Mouse (Mus musculus): Measurements from ENCODE around the gene Gm9922. TPM values are rescaled to one million over a fixed set of nuclear protein-coding genes. Genes with fewer than 3 reads are reported as not detected.

The Gm9922 gene
- total RNA-seq (2021) = 1 to 10 TPM; 4.3 to 6.4 TPM
- long read RNA-seq, experiment 1, partial matches to known transcripts = 0 of 2 reads
- long read RNA-seq, experiment 1, other reads (novel, unspliced or antisense) = 0 of 2 reads
- long read RNA-seq, experiment 2, transcript Gm9922-201 (1 exons, 435 nt) = major isoform, 7 of 8 reads
- long read RNA-seq, experiment 2, partial matches to known transcripts = 0 of 8 reads
- long read RNA-seq, experiment 2, other reads (novel, unspliced or antisense) = 1 of 8 reads

- peak; percentile 91 for DNase-seq
Observed at GRCm38 (mm10) chr14:101729237-101729971, at the start of gene Gm9922, which contains the start of gene Lmo7. Gm9922 (minus strand) TSS chr14:101729814. Lmo7 (plus strand) TSS chr14:101729957.

DNA sequence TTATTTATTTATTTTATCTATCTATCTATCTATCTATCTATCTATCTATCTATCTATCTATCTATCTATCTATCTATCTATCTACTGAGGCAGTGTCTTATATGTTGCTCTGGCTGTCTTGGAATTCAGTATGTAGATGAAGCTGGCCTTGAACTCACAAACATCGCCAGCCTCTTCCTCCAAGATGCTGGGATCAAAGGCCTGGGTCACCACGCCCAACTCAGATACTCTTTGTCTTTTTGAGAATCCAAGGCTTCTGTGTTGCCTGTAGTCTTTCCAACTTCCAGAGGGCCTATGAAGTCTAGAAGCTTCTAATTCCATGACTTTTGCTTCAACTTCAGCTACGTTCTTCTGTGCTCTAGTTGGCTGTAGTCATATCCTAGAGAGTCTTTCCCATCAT is 48.8 kb upstream of the Gm9922 start:
- no peak for DNase-seq

DNA sequence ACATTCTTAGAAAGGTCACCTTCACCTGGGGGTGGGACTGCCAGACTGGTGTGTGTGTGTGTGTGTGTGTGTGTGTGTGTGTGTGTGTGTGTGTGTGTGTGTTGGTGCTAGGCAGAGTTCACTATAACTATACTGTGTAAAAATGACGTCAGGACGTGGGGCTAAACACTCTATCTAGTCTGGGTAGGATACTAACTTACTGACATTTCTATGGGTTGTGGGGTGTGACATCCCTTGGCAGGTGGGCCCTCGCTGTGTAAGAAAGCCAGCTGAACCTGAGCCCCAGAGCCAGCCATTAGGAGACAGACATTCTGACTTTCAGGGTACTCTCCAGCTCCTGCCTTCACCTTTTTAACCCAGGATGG is 47.5 kb upstream of the Gm9922 start:
- no peak for DNase-seq

- DNase-seq = no peak
Observed at GRCm38 (mm10) chr14:101776296-101777128, 46.9 kb upstream of the Gm9922 start.

- DNase-seq = peak; percentile 51
Observed at GRCm38 (mm10) chr14:101774631-101775030, 45.0 kb upstream of the Gm9922 start.

- DNase-seq = no peak
Observed at GRCm38 (mm10) chr14:101771756-101772155, 42.1 kb upstream of the Gm9922 start.

DNA sequence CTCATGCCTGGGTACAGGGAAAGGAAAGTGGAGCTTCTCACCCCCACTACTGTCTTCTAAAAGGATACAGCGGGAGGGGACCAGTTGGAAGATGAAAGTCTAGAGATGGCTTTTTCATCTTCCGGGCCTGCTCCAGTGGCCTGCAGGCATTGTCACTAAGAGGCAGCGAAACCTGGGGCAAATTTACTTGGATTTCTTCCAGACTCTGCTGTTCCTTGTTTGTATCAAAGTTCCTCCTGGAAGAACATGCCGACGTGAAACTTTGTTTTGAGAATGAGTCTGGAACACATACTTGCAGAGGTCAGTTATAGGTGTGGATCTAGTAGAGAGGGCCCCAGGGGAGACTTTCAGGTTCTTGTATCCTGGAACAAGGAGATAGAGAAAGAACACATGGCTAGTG is 41.7 kb upstream of the Gm9922 start:
- no peak for DNase-seq

GRCm38 (mm10) chr14:101763762-101764295 is 34.2 kb upstream of the Gm9922 start:
- DNase-seq = no peak

DNA sequence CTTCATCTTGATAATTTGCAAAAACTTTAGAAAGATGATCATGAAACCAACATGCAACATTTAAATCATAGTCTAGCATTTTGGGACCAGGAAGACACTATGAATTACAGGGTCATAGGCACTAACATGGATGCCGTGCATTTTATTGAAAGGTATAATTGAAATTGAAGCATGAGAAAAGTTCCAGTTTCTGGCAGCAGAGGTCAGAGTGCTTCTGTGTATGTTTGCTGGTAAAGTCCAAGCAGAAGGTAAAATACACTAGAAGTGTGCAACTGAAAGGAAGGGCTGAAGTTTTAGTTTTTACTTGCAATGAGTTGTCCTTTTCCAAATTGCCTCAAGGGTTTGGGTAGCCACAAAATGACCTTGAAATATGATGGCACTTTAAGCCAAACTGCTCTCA is 32.7 kb upstream of the Gm9922 start:
- DNase-seq = no peak

- no peak for DNase-seq
Observed at GRCm38 (mm10) chr14:101755425-101755824, 25.8 kb upstream of the Gm9922 start.

- no peak for DNase-seq
Observed at GRCm38 (mm10) chr14:101750910-101751309, 21.3 kb upstream of the Gm9922 start.

DNA sequence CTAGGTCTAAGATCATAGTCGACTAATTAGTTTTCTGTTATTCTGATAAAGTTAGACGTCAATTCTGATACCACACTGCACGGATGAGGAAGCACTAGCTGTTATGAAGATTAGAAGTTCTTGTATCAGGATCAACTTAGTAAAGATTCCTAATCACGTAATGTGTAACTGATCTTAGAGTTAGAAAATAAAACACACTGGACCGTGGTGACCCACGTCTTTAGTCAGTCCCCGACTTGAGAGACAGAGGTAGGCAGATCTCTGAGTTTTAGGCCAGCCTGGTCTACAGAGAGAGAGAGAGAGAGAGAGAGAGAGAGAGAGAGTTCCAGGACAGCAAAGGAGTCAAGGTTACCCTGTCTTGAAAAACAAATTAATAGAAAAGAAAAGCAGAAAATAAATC is 18.8 kb upstream of the Gm9922 start:
- no peak for DNase-seq

GRCm38 (mm10) chr14:101747811-101748210 is 18.2 kb upstream of the Gm9922 start:
- no peak for DNase-seq

DNA sequence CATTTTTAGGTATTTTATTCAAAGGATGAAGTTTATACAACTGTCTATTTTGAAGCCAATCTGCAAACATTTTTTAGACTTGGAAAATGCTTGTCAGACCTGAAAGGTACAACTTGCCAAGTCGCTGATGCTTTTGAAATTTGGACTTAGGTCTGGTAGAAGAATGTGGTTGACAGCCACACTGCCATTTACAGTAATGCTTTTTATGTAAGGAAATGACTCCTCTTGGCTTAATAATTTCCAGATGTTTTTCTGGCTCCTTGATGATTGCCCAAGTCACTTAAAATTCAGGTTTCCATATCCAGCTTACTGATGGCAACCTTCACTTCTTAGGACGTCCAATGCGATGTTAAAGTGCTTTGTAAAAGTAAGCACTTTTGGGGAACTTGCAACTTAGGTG is 17.0 kb upstream of the Gm9922 start:
- no peak for DNase-seq

DNA sequence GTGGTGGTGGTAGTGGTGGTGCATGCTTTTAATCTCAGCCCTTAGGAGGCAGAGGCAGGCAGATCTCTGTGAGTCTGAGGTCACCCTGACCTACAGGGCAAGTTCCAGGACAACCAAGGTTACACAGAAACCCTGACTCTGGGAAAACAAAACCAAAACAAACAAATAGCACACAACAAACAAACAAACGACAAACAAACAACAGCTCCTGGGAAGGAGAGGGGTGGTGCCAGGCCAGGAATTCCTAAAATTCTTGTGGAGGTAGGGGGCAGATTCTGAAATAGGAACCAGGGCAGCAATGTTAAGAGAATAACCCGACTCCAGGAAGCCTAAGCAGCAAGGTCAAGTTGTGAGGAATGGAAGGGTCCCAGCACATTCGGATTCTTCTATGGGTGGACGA is 7.9 kb upstream of the Gm9922 start:
- no peak for DNase-seq

DNA sequence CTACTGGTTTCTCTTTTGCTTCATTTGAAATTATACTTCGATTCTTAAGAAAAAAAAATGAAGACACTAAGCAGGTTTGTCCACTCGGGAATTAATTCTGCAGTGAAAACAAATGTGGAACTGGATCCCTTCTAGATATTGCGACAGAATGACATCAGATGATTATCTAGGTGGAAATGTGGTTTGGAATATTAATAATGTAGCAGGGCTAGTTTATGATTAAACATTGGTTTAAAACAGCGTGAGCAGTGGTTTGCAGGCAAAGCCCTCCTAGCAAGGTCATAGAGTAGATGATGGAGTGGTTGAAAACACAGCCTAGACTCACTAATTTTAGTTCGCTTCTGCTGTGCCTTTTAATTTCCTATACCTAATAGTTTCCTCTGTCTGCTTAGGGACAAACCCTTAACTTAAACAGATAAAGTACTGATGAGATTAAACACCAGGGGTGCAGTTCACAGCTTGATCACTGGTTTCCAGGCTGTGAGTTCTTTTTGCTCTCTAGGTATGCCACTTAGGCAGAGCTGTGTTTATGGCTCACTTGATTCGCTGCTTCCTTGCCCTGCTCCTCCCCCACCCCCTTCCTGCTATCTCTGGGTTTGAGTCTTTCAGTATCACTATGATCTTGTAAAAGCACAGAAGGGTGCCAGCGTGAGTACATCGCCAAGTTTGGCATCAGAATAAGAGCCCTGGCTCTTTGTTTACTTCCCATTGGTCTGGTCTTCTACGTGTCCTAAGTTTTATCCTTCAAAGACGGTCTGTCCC is 4.1 kb upstream of the Gm9922 start:
- DNase-seq = no peak

- DNase-seq = peak; percentile 12
Observed at GRCm38 (mm10) chr14:101729972-101730692, 518 bp upstream of the Gm9922 start.

DNA sequence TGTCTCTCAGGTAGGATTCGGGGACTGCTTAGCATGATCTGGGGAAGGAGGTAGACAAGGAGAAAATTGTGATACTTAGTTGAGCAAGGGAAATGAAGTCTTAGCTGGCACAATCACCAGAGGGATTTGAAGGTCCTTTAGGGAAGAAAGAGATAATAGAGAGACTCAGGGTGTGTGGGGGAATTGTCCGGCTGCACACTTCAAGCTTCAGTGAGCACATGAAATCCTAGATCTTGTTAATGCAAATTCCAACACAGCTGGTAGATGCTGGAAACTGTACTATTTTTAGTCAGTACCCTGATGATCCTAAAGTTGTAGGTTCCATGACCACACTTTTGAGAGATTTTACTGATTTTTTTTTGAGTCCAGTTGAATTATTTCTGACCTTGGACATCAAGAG is 15.2 kb downstream of the Gm9922 start:
- no peak for DNase-seq

DNA sequence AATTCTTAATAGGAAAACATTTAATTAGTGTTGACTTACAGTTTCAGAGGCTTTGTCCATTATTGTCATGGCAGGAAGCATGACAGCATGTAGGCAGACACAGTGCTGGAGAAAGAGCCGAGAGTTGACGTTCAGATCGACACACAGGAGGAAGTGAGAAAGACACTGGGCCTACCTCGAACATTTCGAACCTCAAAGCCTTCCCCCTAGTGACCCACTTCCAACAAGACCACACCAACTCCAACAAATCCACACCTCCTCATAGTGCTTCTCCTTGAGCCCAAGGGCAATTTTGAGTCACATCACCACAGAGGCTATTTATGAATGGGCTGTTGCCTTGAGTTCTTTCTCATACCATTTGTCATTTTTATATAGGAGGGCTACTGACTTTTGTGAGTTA is 22.5 kb downstream of the Gm9922 start:
- DNase-seq = peak; percentile 3

- DNase-seq = no peak
Observed at GRCm38 (mm10) chr14:101704479-101704878, 25.1 kb downstream of the Gm9922 start.

- no peak for DNase-seq
Observed at GRCm38 (mm10) chr14:101688406-101688805, 41.2 kb downstream of the Gm9922 start.

Measured in adrenal gland, postnatal 10 days (tissue).